Mouse (Mus musculus): Measurements from ENCODE around the gene Ipo8.

GRCm38 (mm10) chr6:148818624-148819343 lies 12.5 kb downstream of the Ipo8 start:
- no peak for TF ChIP-seq POLR2A (IDR thresholded peaks at IDR 0.05; ENCODE audit: insufficient read depth, low read length)
- no peak for TF ChIP-seq CTCF (IDR thresholded peaks at IDR 0.05; ENCODE audit: low read depth, low read length)
- no peak for TF ChIP-seq EP300 (IDR thresholded peaks at IDR 0.05; ENCODE audit: insufficient read depth, low read depth, low read length)

All from ES-Bruce4 (cell line).